Mouse (Mus musculus): Measurements from ENCODE around the gene Ablim2.
A peak's percentile ranks its signal among the peaks of the same experiment; 100 is the strongest.

Ablim2 gene

DNA sequence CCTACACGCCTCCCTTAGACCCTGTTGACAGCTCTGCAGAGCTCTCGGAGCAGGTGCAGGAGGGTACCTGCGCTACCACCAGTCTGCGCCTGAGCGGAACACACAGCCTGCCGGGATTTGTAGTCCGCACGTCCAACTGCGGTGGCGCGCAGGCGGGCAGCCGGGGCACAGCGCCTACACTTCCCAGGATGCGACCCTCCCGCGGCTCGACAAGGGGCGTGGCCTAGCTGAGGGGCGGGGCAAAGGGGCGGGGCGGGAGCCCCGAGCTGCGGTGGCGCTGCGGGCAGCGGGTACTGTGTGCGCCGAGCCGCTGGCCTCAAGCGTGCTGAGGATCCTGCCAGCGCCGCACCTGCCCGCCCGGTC lies at the start of gene Ablim2:
TSS of gene Ablim2 (plus strand) at position 242 of the 363 bp plus-strand sequence.
- peak; percentile 95 for DNase-seq (ENCODE audit: low spot score)

DNA sequence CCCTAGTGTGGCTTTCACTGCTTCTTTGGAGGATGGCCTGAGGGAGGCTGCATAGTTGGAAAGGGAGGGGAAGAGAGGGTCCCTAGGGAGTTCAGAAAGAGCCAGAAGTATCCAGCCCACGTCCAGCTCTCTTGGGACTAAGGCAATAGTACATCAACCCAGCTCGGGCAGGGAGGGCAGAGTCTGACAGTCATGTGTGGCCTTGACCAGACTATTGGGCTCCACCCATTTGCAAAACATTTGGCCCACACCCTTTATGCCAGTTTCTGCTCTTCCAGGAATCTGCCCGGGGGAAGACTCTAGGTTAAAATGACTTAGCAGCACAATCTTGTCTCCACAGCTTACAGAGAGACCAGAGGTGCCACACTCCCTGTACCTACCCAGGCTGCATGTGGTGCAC lies 47.2 kb upstream of the Ablim2 start:
- no peak for DNase-seq (ENCODE audit: low spot score)

DNA sequence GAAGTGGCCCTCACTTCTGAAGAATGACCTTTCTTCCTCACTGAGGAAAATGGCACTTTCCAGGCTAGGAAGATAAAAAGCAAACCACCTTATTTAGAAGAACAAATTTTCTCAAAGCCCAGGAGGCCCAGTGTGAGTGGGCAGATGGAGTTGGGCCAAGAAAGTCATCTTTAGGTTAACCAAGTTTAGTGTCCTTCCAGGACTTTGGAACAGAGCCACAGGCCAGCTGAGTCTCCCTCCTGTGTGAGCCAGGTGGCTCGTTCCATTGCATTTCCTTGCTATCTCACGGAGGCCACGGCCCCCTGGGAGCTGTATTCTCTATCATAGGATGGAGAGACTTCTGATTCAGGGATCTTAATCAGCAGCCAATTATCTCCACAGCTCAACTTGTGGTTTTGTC lies 46.7 kb upstream of the Ablim2 start:
- no peak for DNase-seq (ENCODE audit: low spot score)

DNA sequence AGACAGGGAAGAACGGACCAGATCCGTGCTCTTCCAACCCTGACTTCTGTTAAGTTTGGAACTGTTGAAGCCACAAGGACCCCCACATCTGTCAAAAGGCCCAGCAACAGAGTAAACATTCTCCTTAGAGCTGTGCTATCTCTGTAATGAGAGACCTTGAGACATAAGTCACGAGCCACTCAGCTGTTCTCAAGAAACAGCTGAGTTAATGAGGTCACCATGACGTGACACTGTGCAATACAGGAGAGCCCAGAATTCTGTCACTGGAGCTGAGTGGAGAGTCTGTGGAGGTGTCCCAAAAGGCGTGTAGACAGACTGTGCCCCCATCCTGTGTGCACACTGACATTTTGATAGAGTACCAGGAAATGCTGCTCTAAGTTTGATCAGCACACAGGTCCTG lies 45.2 kb upstream of the Ablim2 start:
- no peak for DNase-seq (ENCODE audit: low spot score)

DNA sequence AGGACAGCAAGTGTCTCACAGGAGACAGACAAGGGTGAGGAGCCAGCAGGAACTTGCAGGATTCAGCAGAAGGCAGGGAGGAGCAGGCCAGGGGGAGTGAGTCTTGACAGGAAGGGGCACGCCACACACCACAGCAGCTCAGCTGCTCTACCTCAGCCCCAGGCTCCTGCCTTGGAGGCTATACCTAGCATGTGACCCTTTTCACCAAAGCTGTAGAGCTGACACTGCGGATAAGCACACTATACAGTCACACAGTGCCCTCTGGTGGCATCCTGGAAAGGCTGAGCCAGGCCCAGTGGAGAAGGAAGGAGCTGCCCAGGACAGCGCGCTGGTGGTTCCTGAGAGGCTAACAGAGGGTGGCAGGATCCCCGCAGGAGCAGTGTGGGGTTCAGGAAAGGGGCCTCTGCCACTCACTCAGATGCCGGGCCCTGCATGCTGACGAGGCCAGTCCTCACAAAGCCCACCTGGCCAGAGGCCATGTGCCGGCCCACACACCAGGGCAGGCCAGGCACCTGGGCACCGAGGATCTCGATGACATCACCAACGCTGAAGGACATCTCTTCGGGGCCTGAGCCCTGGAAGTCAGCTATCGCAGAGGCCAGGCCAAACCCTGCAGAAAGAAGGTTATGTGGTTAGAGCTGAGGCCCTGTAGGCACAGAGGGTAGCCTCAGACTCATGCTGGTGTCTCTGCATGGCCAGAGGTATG lies 43.9 kb upstream of the Ablim2 start:
- DNase-seq (ENCODE audit: low spot score), result peak; percentile 93

DNA sequence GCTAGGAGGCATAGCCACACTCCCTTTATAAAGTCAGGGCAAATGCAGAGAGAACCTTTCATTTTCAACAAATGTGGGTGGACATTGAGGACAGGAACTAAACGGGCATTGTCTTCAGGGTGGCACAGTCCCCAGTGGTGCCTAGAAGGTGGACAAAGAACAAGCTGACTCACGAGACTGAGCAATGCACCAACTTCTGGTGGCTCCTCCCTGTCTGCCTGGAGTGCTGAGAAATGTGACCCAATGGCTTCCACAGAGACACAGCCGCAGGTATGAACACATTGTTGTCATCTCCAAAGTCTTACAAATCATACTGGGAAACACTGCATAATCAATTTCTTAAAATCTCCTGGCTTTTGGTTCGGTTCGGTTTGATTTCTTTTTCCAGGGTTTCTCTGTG lies 40.2 kb upstream of the Ablim2 start:
- no peak for DNase-seq (ENCODE audit: low spot score)

DNA sequence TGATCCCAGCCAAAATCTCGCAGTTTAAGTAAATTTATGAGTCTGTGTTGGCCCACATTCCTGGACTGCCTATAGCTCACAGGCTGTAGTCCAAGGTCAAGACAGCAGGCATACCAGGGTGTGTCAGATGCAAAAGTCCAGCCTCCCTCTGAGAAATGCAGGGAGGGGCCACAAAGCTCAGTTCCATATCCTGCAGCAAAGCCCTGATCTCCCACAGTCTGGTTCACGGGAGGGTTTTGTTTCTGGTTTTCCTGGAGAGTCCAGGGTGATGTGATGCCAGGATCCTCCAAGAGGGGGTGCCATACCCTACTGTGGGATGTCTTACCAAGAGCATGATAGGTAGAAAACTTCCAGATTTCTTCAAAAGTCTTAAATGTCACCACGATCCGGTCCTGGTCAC lies 39.7 kb upstream of the Ablim2 start:
- DNase-seq (ENCODE audit: low spot score), result peak; percentile 46

DNA sequence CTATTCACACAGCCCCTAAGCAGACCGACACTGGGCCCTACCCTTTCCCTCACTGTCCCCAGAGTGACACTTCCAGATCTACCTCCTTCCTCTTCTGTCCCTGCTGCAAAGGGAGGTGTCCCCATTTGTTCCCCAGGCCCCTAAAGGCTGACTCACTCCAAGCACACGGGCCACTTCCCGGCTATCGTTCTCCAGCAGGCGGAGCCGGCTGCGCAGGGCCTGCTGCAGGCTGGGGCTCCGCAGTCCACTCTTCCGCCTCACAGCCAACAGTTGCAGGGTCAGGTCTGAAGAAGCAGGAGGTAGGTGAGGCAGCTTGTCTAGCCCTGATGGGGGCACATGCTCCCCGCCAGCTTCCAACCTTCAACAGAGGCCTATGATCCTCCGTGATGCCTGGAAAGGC lies 38.9 kb upstream of the Ablim2 start:
- DNase-seq (ENCODE audit: low spot score), result no peak

DNA sequence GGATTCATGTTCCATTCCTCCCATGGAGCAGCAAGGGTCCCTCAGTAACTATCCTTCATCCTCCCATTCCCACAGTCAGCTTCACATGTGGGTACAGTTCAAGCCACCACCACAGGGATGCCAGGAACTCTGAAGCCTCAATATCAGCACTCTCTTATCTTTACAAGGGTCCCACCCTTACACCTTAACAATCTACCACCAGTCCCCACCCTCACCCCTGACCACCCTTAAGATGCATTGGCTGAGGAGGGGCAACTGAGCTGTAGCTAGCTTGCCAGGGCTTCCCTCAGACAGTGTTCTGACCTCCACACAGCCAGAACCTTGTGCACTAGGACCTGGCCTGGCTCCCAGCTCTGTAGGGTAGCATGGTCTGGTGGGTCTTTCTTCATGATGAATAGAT lies 38.3 kb upstream of the Ablim2 start:
- no peak for DNase-seq (ENCODE audit: low spot score)

DNA sequence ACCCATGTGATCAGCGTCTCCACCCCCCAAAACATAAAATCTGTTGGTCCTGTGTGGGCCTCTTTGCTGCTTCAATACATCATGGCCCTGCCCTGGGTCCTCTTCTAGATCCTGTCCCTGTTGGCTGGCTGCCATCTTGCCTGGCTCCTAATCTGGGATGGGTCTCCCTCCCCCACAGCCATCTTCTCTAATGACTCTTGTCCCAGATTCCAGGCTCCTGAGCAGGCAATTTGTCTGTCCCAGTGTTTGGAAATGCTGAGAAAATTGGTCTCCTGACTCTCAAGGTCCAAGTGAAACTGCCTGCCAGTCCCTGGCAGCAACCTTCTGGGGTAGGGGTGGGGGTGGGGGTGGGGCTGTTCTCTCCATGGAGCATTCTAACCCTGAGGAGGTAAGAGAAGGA lies 37.8 kb upstream of the Ablim2 start:
- DNase-seq (ENCODE audit: low spot score), result no peak

DNA sequence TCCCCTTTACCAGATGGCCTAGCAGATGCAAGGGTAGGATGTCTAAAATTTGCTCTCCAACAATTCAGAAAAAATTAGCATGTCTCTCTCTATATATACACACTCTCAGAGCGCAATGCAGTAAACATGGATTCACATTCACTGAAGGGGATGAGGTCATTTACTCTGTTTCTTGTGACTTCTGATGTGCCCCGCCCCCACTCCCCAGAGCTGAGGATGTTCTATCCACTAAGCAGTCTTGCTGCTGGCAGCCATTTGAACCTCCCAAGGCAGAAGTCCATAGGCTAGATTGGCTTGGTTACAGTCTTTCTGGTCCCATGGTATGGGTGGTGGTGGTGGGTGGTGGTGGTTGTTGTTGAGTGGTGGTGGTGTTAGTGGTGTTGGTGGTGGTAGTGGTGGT lies 35.7 kb upstream of the Ablim2 start:
- no peak for DNase-seq (ENCODE audit: low spot score)

DNA sequence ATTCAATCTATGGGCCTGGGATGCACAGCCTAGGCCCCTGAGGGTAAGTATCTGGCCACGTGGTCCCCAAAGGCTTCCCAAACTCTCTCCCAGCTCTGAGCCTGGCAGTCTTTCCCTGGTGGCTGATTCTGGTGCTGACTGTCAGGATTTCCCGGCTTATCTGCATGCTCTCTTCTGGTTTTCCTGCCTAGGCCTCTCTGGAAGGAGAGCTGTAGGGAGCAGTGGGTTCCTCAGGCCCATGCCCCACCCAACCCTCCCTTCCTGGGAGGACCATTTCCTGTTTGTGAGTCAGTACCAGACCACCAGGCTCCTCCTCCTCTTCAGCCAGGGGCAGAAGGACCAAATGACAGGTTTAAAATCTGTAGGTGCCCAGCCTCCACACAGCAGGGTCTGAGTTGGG lies 35.0 kb upstream of the Ablim2 start:
- DNase-seq (ENCODE audit: low spot score), result no peak

DNA sequence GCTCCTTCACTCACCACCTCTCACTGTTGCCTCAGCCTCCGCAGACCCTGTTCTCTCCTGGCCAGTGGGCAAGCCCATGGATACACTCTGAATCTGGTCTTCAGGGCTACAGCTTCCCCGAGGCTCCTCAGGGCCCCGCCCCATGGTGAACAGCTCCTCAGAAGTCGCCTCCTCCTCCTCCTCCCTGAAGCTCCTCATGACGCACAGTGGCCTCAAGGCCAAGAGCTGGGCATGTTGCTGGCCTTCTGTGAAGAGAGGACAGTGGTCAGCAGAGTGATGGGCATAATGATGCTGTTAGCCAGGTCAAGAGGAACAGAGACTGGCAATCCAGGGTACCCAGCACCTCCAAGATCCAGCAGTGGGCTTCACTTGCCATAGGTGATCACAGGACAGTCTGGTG lies 33.8 kb upstream of the Ablim2 start:
- DNase-seq (ENCODE audit: low spot score), result no peak

DNA sequence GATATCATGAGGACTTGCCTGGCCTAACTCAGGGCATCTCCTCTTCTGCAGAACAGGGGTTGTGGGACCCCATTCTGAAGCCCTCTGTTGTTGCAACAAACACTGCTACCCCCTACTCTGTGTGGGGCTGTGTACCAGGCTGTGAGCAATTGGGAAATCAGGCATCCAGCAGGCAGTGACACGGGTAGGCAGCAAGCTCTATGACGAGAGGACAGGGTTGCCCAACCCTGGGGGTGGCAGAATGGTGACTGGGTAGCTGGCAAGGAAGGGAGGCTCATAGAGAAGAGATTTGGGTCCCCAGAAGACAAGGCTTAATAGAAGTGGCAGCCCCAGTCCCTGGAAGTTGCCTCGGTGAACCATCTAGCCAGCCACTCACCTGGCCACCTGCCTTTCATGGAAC lies 31.8 kb upstream of the Ablim2 start:
- DNase-seq (ENCODE audit: low spot score), result no peak

DNA sequence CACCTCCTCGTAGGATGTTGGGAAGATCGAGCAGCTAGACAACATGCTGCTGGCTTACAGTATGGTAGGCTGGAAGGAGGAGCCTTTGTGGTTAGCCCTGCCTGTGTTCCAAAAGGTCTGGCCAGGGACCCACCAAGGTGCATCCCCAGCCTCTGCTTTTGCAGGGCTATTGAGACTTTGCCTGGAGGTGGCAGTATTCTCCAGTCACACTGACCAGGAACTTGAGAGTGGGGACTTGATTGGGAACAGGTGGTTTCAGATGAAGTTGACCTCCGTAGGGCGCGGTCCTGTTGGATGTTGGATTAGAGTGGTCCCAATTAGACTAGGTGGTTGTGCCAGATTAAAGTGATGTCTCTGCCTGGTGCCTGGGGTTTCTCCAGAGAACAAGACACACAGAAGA lies 30.2 kb upstream of the Ablim2 start:
- no peak for DNase-seq (ENCODE audit: low spot score)

DNA sequence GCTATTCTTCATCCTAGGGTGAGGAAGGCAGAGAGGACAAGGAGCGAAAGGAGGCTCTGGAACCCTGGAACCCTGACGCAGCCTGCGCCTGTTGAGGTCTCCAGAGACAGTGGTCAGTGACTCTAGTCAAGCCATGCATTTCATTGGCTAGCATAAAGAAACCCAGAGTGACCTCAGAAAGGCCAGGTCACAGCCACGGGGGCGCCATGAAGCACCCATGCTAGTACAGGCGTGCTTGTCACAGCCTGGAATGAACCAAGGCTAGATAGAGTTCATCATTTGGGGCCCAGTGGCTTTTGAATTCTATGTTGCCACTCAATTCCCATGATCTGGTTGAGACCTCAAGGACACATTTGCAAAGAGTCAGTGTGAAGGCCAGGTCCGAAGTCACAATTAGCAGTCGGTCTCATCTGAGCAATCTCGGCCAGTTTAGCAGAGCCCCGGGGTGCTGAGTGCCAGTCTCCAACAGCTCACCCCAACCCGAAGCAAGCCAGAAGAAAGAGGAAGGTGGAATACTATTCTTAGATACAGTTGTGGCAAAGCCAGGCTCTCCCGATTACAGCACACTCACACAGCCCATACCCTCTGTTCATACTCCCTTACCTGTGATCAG lies 29.2 kb upstream of the Ablim2 start:
- DNase-seq (ENCODE audit: low spot score), result no peak

DNA sequence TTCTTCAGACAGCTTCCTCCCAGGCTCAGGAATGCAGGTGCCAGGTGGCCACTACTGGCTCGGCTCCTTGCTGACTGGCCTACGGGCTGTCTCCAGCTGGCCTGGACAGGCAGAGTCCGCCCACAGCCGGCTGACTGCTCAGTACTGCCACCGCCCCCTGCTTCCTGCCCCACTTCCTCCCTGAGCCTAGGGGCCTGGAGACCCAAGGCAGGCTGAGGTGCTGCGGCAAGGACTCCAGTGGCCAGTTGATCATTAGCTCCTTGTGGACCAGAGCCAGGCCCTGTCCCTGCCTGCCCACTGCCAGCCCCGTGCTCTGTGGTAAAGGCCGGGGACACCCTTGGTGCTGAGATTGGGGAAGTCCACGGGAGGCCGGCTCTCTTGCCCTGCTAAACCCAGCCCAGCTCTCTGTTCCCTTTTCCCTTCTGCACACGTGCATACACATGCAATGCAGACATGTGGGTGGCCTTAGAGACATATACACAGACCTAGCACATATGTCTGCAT lies 28.7 kb upstream of the Ablim2 start:
- DNase-seq (ENCODE audit: low spot score), result peak; percentile 56

DNA sequence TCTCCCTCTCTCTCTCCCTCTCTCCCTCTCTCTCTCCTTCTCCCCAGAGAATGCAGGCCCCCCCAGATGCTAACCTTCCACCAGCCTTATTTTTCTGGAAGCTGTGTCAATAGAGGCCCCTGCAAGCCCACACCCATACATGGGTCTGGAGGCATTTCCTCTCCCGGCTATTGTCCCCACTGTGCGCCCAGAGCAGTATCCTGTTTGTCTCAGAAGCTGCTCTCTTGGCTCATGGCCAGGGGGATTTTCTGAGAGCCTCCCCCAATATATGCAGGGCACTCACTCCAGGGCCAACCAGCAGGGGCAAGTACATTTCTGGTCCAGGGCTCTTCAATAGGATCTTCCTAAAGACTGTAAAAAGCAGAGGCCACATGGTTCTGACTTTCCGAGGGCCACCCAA lies 27.8 kb upstream of the Ablim2 start:
- no peak for DNase-seq (ENCODE audit: low spot score)

DNA sequence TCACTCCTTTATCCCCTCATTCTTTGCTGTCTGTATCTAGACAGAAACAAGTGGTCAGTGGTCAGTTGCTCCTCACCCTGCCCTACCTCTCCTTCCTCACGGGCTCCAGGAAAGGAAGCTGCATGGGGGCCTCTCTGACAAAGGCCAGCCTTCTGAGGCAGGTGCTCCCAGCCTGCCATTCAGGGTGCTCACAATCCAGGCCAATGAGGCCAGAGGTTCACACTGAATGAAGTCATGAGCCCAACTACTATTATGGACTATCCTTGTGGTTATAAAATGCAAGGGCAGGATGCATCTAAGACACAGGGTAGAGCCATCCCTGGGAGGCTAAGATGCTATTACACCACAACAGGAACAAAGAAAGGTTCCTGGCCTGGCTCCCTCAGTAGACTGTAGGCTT lies 27.1 kb upstream of the Ablim2 start:
- DNase-seq (ENCODE audit: low spot score), result no peak

DNA sequence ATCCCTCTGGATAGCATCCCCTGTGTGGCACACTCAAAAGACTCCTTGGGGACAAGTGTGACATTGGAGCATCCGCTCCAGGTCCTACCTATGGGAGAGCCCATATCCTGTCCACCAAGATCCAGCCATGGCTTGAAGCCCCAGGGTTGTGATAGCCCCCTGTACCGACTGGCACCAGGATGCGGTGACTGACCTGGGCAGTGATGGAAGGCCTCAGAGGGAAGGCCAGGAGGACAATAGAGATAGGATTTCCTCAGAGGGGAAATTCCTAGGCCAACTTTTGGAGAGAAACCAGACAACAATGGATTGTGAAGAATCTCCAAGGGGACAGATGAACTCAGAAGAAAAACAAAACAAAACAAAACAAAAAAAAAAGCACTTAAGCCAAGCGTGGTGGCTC lies 26.7 kb upstream of the Ablim2 start:
- no peak for DNase-seq (ENCODE audit: low spot score)

DNA sequence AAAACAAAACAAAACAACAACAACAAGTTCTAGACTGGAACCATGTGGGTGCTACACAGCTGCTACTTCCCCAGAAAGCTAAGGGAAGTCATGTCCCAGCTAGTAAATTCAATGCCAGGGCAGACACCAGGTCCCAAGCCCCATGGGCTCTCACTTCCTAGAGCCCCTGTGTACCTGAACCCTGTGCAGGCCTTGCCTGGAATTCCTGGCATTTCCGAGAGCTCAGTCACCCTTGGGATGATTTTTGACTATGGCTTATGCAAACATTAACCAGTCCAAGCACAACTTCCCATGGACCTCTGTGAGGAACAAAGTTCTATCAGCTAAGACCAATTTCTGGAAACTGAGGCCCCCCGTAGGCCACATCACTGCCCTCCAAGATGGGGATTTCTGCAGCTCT lies 24.2 kb upstream of the Ablim2 start:
- DNase-seq (ENCODE audit: low spot score), result no peak

DNA sequence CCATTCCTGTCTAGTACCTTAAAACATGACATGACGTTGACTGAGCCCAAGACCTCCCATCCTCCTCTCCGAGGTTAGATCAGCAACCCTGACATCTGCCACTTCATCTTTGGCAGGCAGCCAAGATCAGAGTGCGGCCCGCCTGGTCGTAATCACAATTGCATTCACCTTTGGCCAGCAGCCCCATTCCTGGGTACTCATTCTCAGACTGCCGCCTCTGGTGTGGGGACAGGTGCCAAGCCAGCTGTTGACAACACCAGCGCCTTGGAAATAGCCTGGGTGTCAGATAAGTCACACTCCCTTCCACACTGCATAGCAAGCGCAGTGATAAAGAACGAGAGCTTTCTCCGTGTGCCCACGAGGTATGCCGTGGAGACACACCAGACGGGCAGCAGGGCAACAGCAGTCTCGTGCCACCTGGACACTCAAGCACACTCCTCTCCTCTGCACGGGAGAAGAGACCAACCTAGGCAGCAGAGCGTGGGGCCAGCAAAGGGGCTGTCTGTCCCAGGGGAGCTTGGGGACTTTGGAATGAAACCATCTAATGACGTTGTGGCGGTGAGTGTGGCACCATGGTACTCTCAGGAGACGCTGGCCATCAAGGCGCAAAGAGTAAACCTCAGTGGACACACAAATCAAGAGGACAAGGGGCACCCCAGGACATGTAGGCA lies 20.3 kb upstream of the Ablim2 start:
- no peak for DNase-seq (ENCODE audit: low spot score)

DNA sequence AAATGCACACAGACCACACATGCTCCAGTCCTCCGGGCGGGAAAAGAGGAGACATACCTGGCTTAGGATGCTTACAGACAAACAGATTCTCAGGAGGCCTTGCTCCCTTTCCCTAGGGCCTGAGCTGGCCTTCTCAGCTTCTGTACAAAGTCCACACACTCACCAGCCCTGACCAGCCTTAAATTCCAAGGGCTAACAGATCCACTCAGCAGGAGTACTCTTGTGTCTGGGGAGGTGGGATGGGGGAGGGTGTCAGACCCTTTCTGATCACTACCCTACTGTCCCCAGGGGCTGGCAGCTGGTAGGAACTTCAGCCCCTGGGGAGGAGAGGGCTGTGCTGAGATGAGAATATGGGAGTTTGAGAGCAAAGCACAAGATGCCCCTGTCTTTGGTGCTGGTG lies 18.7 kb upstream of the Ablim2 start:
- DNase-seq (ENCODE audit: low spot score), result no peak
